Mouse (Mus musculus): ENCODE measurements around the gene Kcnk10.

Kcnk10 gene

DNA sequence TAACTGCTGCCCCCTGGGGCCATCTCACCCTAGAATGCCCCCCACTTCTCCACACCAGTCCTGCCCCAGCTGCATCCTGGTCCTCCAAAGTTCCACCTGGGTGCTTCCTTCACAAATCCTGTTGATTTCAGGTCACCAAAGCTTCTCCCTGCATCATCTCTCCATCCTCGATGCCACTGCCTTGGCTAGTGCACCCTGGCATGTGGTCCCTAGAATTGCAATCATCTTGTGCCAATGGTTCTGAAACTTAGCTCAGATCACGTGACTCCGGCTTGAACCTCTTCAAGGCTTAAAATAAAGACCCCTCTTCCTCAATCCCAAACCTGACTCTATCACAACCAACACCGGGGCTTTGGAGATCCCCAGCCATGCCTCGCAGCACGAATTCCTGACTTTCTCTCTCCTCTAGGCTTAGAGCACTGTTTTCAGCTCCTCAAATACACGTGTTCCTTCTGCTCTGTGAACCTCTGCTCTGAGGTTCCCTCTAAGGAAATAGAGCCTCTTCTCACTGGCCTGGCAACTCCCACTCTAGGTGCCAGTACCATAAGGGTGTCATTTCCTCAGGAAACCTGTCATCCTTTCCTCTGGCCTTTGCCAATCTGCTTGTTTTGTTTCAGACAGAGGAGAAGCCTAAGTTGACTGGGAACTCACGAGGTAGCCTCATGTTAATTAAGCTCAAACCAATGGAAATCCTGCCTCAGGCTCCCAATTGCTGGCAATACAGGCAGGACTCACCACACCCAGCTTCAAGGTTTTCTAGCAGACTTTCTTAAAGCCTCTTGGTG, 6.0 kb downstream of the Kcnk10 start:
- no peak for DNase-seq (ENCODE audit: low spot score)

- no peak for DNase-seq (ENCODE audit: low spot score)
Measured at GRCm38 (mm10) chr12:98569380-98569779, 8.7 kb downstream of the Kcnk10 start.

GRCm38 (mm10) chr12:98567877-98568276, 10.2 kb downstream of the Kcnk10 start:
- DNase-seq (ENCODE audit: low spot score): no peak

GRCm38 (mm10) chr12:98564383-98564782, 13.7 kb downstream of the Kcnk10 start:
- no peak for DNase-seq (ENCODE audit: low spot score)

GRCm38 (mm10) chr12:98563261-98563660, 14.8 kb downstream of the Kcnk10 start:
- DNase-seq (ENCODE audit: low spot score): no peak

- DNase-seq (ENCODE audit: low spot score): no peak
Measured at GRCm38 (mm10) chr12:98562341-98562977, 15.7 kb downstream of the Kcnk10 start.

DNA sequence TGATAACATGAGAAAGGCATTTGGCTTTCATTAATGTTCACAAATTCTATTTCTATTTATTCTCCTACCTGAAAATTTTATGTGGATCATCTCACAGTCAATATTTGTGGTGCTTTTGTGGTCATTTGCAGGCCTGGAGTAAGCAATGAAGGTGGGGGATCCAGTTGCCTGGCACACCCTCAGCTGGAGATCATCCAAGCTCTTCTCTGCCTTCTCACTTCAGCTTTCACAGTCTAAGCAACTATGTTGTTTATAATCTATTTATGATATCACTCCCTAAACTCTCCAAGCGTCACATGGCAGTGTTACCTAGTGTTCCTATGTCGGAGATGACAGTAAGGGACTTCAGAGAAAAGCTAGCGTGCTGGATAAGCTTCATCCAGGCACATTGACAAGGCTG, 18.1 kb downstream of the Kcnk10 start:
- DNase-seq (ENCODE audit: low spot score): no peak

DNA sequence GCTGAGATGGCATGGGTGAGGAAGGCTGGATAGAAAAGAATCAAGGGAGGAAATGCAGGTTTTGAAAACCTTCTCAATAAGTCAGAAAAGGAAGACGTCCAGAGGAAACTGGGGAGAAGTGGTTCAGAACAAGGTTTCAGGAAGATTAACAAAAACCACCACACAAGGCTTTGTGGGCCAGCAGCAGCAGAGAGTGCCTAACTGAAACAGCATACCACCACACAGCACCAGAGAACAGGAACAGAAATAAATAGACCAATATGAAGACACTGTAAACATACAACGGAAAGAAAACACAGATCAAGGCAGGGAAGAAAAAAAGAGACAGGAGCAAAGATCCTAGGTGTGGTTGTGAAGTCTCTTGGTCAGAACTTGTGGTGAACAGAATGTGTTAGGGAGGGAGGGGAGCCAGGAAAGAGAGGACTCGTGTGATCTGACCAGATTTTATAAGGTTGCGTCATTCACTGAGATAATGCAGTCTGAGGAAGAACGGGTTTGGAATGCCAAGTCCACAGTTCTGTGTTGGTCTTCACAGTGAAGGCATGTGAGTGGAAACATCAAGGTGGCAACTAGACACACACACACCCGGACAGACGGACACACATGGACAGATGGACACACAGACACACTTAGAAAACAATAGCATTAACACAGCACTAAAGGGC, 21.0 kb downstream of the Kcnk10 start:
- DNase-seq (ENCODE audit: low spot score): no peak

DNA sequence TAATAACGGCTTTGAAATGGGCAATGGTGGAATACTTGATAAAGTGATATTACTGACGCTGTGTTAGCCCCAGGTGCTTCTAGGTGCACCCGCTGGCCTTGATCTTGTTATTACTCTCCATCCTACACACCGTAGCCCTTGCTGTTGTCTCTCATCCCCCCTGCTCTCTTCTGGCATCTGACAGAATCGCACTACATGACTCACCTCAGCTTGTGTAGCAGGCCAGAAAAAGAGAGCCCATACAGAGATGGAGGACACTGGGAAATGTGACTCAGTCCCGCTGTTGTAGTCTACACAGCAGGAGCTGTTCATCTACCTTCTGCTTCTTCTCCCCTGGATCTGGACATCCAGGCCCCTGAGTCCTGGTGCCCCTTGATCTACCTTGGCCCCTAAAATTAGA, 28.1 kb downstream of the Kcnk10 start:
- DNase-seq (ENCODE audit: low spot score): no peak

- no peak for DNase-seq (ENCODE audit: low spot score)
Measured at GRCm38 (mm10) chr12:98548141-98548540, 30.0 kb downstream of the Kcnk10 start.

DNA sequence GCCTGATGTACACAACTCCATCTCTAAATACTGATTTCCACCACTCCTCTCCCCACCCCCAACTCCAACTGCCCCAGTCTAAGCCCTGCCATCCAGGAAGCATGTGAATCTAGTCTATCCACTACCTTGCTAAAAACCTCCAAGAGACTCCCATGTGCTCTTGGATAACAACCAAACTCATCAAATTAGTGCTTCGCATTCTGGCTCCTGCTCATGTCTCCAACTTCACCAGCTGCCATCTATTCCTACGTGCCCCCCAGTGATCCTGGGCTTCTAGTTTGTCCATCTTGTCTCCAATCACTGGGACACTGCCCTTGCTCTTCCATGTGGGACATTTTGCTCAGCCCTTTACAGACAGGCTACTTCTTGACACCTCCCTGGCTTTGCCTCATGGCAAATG, 32.2 kb downstream of the Kcnk10 start:
- no peak for DNase-seq (ENCODE audit: low spot score)

- DNase-seq (ENCODE audit: low spot score): no peak
Measured at GRCm38 (mm10) chr12:98545251-98545560, 32.9 kb downstream of the Kcnk10 start.

DNA sequence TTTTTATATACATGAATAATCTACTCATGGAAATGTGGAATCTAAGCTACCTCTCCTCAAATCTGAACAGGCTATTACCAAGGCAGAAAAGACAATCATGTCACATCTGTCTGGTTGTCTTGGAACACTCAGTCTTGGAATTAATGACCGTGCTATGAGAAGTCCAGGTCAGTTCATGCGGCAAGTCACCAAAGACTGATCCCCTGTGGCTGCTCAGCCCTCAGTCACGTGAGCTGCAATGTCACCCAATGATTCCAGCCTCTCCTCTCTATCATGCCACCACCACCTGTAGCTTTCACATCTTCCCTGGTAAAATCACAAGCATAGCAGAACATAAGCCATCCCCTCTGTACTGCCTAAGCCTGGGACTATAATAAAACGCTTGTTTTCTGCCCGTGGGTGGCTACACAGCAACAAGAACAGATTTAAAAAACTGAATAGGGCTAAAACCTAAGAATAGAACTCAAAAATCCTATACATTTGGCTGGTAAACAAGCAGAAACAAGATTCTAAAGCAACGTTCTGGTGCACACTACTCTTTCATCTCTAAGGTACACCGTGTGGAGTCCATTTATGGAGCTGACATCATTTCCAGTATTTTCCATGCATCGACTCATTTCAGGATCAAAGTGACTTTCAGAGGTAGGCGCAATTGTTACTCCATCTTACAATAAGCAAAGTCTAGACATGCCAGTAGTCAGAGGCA, 33.4 kb downstream of the Kcnk10 start:
- no peak for DNase-seq (ENCODE audit: low spot score)

- no peak for DNase-seq (ENCODE audit: low spot score)
Measured at GRCm38 (mm10) chr12:98536760-98537159, 41.4 kb downstream of the Kcnk10 start.

DNA sequence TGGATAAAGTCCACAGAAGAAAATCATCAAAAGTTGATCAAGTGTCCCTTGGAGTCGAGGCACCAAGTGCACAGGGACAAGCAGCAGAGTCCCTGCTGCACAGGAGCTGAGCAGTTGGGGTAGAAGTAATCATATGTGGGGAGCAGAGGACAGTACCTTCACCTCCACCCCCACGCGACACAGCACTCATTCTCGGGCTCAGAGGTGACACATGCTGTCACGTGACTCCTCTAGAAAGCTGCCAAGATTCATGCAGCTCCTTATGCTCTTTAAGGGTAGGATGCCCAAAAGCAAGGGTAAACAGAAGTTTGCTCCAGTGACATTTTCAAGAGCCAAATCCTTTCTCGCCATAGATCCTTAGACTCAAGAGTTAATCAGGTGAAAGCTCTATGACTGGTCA, 42.1 kb downstream of the Kcnk10 start:
- no peak for DNase-seq (ENCODE audit: low spot score)

GRCm38 (mm10) chr12:98535494-98535901, 42.6 kb downstream of the Kcnk10 start:
- DNase-seq (ENCODE audit: low spot score): no peak

GRCm38 (mm10) chr12:98528635-98529034, 49.5 kb downstream of the Kcnk10 start:
- no peak for DNase-seq (ENCODE audit: low spot score)

- no peak for DNase-seq (ENCODE audit: low spot score)
Measured at GRCm38 (mm10) chr12:98525361-98525760, 52.7 kb downstream of the Kcnk10 start.

- DNase-seq (ENCODE audit: low spot score): no peak
Measured at GRCm38 (mm10) chr12:98524331-98525311, 53.5 kb downstream of the Kcnk10 start.

GRCm38 (mm10) chr12:98521311-98521710, 56.8 kb downstream of the Kcnk10 start:
- no peak for DNase-seq (ENCODE audit: low spot score)

DNA sequence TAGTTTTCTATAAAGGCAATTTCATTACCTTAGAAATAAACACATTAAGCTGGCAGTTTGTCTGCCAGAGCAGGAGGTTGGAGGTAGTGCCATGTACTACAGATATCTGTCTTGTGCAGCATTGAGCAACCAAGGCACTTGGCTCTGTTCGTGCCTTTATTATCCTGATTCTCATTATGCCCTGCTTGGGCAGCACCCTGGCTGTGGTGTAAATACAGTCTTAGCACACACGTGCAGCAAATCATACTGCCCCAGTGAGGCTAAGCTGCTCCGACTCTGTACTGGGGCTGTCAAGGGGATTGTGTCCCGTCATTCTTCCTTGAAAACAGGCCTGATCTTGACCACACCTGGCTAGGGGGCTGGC, 57.6 kb downstream of the Kcnk10 start:
- DNase-seq (ENCODE audit: low spot score): no peak
